ENCODE assay signal across 9 mouse cellular contexts in the genomic region with DNA sequence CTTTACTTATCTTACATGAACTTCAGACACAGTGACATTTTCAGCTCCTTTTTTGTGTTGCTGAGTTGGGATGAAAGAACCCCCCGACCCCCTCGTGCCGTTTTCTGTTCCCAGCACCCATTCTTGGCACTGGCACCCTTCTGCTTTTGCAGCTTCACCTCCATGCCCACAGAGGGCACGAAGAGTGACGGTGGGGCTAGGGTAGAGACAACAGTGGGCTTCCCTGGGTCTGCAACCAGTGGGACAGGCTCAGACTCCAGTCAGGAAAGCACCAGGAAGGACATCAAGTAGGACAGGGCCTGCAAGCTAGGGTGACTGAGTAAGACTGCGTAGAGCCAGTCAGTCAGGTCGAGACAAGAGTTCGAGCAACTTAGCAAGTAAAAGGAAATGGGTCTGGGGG. TPM values are rescaled to one million over a fixed set of nuclear protein-coding genes. Genes with fewer than 3 reads are reported as not detected.
DNase-seq lines count a peak whose midpoint lies in the region; ATAC-seq and TF ChIP-seq lines count a peak whose summit lies in the region.
"Had no signal": no experiment of that assay in that cellular context is flagged by ENCODE, and none has a peak within 500 bp of the region (broad histone marks: within the 10 kb centered on the region; RNA-seq: fewer than 3 reads in every experiment).

No protein-coding gene starts in this region.

- H3K4me1 ChIP-seq in erythroblast, embryonic 14.5 days (ENCODE audit: control insufficient read depth) = peaks cover 47% of the 10 kb centered on the region
- H3K4me1 ChIP-seq in testis, adult 2 months (ENCODE audit: control insufficient read depth, insufficient read depth, low read length) = peaks cover 23% of the 10 kb centered on the region
- peaks cover 4 to 17% of the 10 kb centered on the region in 2 experiments for H3K4me1 ChIP-seq in liver, embryonic 14.5 days (replicated peaks; ENCODE audit: control insufficient read depth in 2 of 2, insufficient read depth in 2 of 2, low read length in 1 of 2)

- no peak for TF ChIP-seq POLR2A in testis, adult 2 months (IDR thresholded peaks at IDR 0.05; ENCODE audit: control insufficient read depth, low read depth, low read length)

- WGBS in liver, embryonic 14.5 days (ENCODE audit: insufficient replicate concordance) = 48% methylated on average over 8 of the region's 8 CpGs

- H3K4me2 ChIP-seq in liver, embryonic 14.5 days (ENCODE audit: low read depth) = peak overlapping the region; percentile 75

- no peaks in the 10 kb centered on the region for H3K9me3 ChIP-seq in erythroblast, embryonic 14.5 days (ENCODE audit: control insufficient read depth, low read length)
- H3K9me3 ChIP-seq in liver, embryonic 14.5 days (ENCODE audit: control insufficient read depth, low read length) = no peaks in the 10 kb centered on the region

- DNase-seq in testis, postnatal 10 days (ENCODE audit: low spot score) = no peak
- no peak for DNase-seq in liver, embryonic 14.5 days (ENCODE audit: low read depth in 3 of 3, low spot score in 3 of 3)
- DNase-seq in Muller cell, postnatal 12 days (ENCODE audit: inconsistent ontology term) = no peak
- no peak for DNase-seq in cerebellum, adult 18-20 months
- DNase-seq in c-Kit-positive CD71-positive TER-119-positive erythroid progenitor cells, embryonic 14.5 days (ENCODE audit: low spot score) = no peak

- H3K27ac ChIP-seq in testis, adult 2 months (ENCODE audit: control insufficient read depth, insufficient read depth, low read depth, low read length) = no peak overlapping the region; the same call in 1 of the 2 replicates
- H3K27ac ChIP-seq in liver, embryonic 14.5 days = no peak overlapping the region

- peaks cover 44% of the 10 kb centered on the region for H3K27me3 ChIP-seq in erythroblast, embryonic 14.5 days (ENCODE audit: control insufficient read depth)
- no peaks in the 10 kb centered on the region for H3K27me3 ChIP-seq in testis, adult 2 months (ENCODE audit: control insufficient read depth, insufficient read depth, low read length)
- H3K27me3 ChIP-seq in liver, embryonic 14.5 days (ENCODE audit: control insufficient read depth, insufficient read depth, low read length) = peaks cover 22% of the 10 kb centered on the region

- no peak for TF ChIP-seq EP300 in liver, embryonic 14.5 days (IDR thresholded peaks at IDR 0.05; ENCODE audit: low read depth)

- no peak overlapping the region for H3K9ac ChIP-seq in liver, embryonic 14.5 days (replicated peaks)

- H3K4me3 ChIP-seq in erythroblast, embryonic 14.5 days (replicated peaks) = peak overlapping the region; percentile 61
- H3K4me3 ChIP-seq in testis, adult 2 months (ENCODE audit: control insufficient read depth, low read depth, low read length) = peak overlapping the region; percentile 25
- H3K4me3 ChIP-seq in liver, embryonic 14.5 days (ENCODE audit: insufficient read depth in 1 of 2, low read depth in 2 of 2, low read length in 2 of 2) = peak overlapping the region; percentile 49 to 57

- TF ChIP-seq CTCF in testis, adult 2 months (IDR thresholded peaks at IDR 0.05; ENCODE audit: control insufficient read depth, insufficient read depth, insufficient replicate concordance, low read depth, low read length) = no peak
- no peak for TF ChIP-seq CTCF in liver, embryonic 14.5 days (IDR thresholded peaks at IDR 0.05; ENCODE audit: low read depth)

- no peak for ATAC-seq in erythroblast, adult 5-6 weeks (replicated peaks; ENCODE audit: low FRiP score, poor library complexity, severe bottlenecking)
- ATAC-seq in liver, embryonic 14.5 days (ENCODE audit: insufficient read depth) = no peak

- H3K36me3 ChIP-seq in erythroblast, embryonic 14.5 days (ENCODE audit: control insufficient read depth) = peaks cover 5% of the 10 kb centered on the region
- H3K36me3 ChIP-seq in testis, adult 2 months (ENCODE audit: control insufficient read depth, insufficient read depth, low read length) = no peaks in the 10 kb centered on the region
- no peaks in the 10 kb centered on the region for H3K36me3 ChIP-seq in liver, embryonic 14.5 days (replicated peaks; ENCODE audit: control insufficient read depth, insufficient read depth, low read depth)

RNA-seq across cellular contexts. Expression of gene Rnf208, which starts 1.7 kb away (rescaled TPM):
- polyA plus RNA-seq in erythroblast, embryonic 14.5 days (2012) = 0.07 and 0.18 TPM in 2 replicates
- total RNA-seq in erythroblast, adult 5-6 weeks (2015; ENCODE audit: low replicate concordance) = not detected in 2 replicates
- not detected in 2 replicates for total RNA-seq in erythroblast, adult 5-6 weeks (2017; ENCODE audit: low replicate concordance)
- polyA plus RNA-seq in testis, adult 2 months (2012; rRNA removed) = 7.4 and 8.1 TPM in 2 replicates
- polyA plus RNA-seq in liver, embryonic 14.5 days (2012; rRNA removed) = 0.93 and 1.3 TPM in 2 replicates
- polyA plus RNA-seq in liver, embryonic 14.5 days (2014; fragmentation: Nextera tagmentation; extraction: Ambion mirVana) = 0.09 and 0.16 TPM in 2 replicates

RNA-seq across cellular contexts. Expression of gene Cysrt1, which starts 1.9 kb away (rescaled TPM):
- not detected in 2 replicates for polyA plus RNA-seq in erythroblast, embryonic 14.5 days (2012)
- not detected in 2 replicates for total RNA-seq in erythroblast, adult 5-6 weeks (2015; ENCODE audit: low replicate concordance)
- total RNA-seq in erythroblast, adult 5-6 weeks (2017; ENCODE audit: low replicate concordance) = not detected in 2 replicates
- polyA plus RNA-seq in testis, adult 2 months (2012; rRNA removed) = 0.12 and 0.31 TPM in 2 replicates
- polyA plus RNA-seq in liver, embryonic 14.5 days (2012; rRNA removed) = not detected in 2 replicates
- not detected in 2 replicates for polyA plus RNA-seq in liver, embryonic 14.5 days (2014; fragmentation: Nextera tagmentation; extraction: Ambion mirVana)

RNA-seq across cellular contexts. Expression of gene Rnf224, which starts 3.7 kb away (rescaled TPM):
- not detected in 2 replicates for polyA plus RNA-seq in erythroblast, embryonic 14.5 days (2012)
- total RNA-seq in erythroblast, adult 5-6 weeks (2015; ENCODE audit: low replicate concordance) = not detected in 2 replicates
- not detected in 2 replicates for total RNA-seq in erythroblast, adult 5-6 weeks (2017; ENCODE audit: low replicate concordance)
- polyA plus RNA-seq in testis, adult 2 months (2012; rRNA removed) = 0.05 TPM in 1 of 2 replicates, not detected in the other
- polyA plus RNA-seq in liver, embryonic 14.5 days (2012; rRNA removed) = not detected in 2 replicates
- not detected in 2 replicates for polyA plus RNA-seq in liver, embryonic 14.5 days (2014; fragmentation: Nextera tagmentation; extraction: Ambion mirVana)

RNA-seq across cellular contexts. Expression of gene Slc34a3, which starts 6.1 kb away (rescaled TPM):
- not detected in 2 replicates for polyA plus RNA-seq in erythroblast, embryonic 14.5 days (2012)
- not detected in 2 replicates for total RNA-seq in erythroblast, adult 5-6 weeks (2015; ENCODE audit: low replicate concordance)
- not detected in 2 replicates for total RNA-seq in erythroblast, adult 5-6 weeks (2017; ENCODE audit: low replicate concordance)
- polyA plus RNA-seq in testis, adult 2 months (2012; rRNA removed) = 0.48 and 0.55 TPM in 2 replicates
- 0.01 and 0.05 TPM in 2 replicates for polyA plus RNA-seq in liver, embryonic 14.5 days (2012; rRNA removed)
- not detected in 2 replicates for polyA plus RNA-seq in liver, embryonic 14.5 days (2014; fragmentation: Nextera tagmentation; extraction: Ambion mirVana)
- polyA plus RNA-seq: gonadal fat pad, adult 2 months had no signal

RNA-seq across cellular contexts. Expression of gene AL732309.1, which starts 6.4 kb away (rescaled TPM):
- 0.06 and 0.18 TPM in 2 replicates for polyA plus RNA-seq in erythroblast, embryonic 14.5 days (2012)
- 2.1 and 3.3 TPM in 2 replicates for total RNA-seq in erythroblast, adult 5-6 weeks (2015; ENCODE audit: low replicate concordance)
- 1.6 TPM in 1 of 2 replicates, not detected in the other for total RNA-seq in erythroblast, adult 5-6 weeks (2017; ENCODE audit: low replicate concordance)
- 7.0 and 7.9 TPM in 2 replicates for polyA plus RNA-seq in testis, adult 2 months (2012; rRNA removed)
- 5.4 and 5.6 TPM in 2 replicates for polyA plus RNA-seq in liver, embryonic 14.5 days (2012; rRNA removed)
- polyA plus RNA-seq in liver, embryonic 14.5 days (2014; fragmentation: Nextera tagmentation; extraction: Ambion mirVana) = 1.4 and 1.9 TPM in 2 replicates
